Mouse (Mus musculus) liver, adult 2 months (tissue): ENCODE data around the gene Rps2. TPM values are rescaled to one million over a fixed set of nuclear protein-coding genes. Genes with fewer than 3 reads are reported as not detected.

ENCODE experiments used
- DNase-seq: peaks from one replicate; pipeline ENCODE4 v3.0.0-alpha.2; 2011; ENCODE audit warnings: low read depth, low spot score; ENCODE audit errors: extremely low read depth
- H3K27ac ChIP-seq: fragments of 200-500 bp; replicated peaks from 2 replicates; pipeline ENCODE4 v1.5.1; 2012; ENCODE audit warnings: low read depth, mild to moderate bottlenecking, control low read depth, inconsistent platforms, low read length; ENCODE audit not compliant: insufficient read depth
- H3K27me3 ChIP-seq: fragments of 200-500 bp; 2 replicates; pipeline ENCODE4 v1.6.1; 2012; ENCODE audit warnings: mild to moderate bottlenecking, moderate library complexity, low read length, inconsistent platforms; ENCODE audit not compliant: control insufficient read depth, insufficient read depth
- H3K36me3 ChIP-seq: fragments of 200-500 bp; 2 replicates; pipeline ENCODE4 v1.6.1; 2012; ENCODE audit warnings: low read length, inconsistent platforms; ENCODE audit not compliant: control insufficient read depth, insufficient read depth
- H3K4me1 ChIP-seq: fragments of 200-500 bp; 2 replicates; pipeline ENCODE4 v1.6.1; 2011; ENCODE audit warnings: low read length; ENCODE audit not compliant: control insufficient read depth, insufficient read depth
- H3K4me3 ChIP-seq: fragments of 200-500 bp; 2 replicates; pipeline ENCODE4 v1.5.1; 2011; ENCODE audit warnings: low read depth, mild to moderate bottlenecking, control low read depth, low read length, moderate library complexity; ENCODE audit not compliant: insufficient read depth
- H3K79me2 ChIP-seq: fragments of 200-500 bp; 2 replicates; pipeline ENCODE4 v1.6.1; 2012; ENCODE audit warnings: inconsistent platforms, mild to moderate bottlenecking, low read length, moderate library complexity; ENCODE audit not compliant: control insufficient read depth, insufficient read depth
- H3K9ac ChIP-seq: fragments of 200-500 bp; 2 replicates; pipeline ENCODE4 v1.6.1; 2012; ENCODE audit warnings: low read depth, mild to moderate bottlenecking, control low read depth, inconsistent platforms, low read length
- CTCF ChIP-seq: fragments of 200-500 bp; IDR thresholded peaks from 2 replicates; pipeline ENCODE4 v1.5.1; 2011; ENCODE audit warnings: low read depth, low read length, control low read depth
- POLR2A ChIP-seq: fragments of 200-500 bp; IDR thresholded peaks from 2 replicates; pipeline ENCODE4 v1.6.1; 2011; ENCODE audit warnings: low read length, control low read depth; ENCODE audit not compliant: insufficient read depth; ENCODE audit errors: extremely low read depth
- WGBS: fragments of 180-500 bp; shearing (Covaris S2); methylation state at CpG from one replicate; pipeline ENCODE4 v1.1.7; 2018; 5-methylcytosine and 5-hydroxymethylcytosine counted together
- polyA plus RNA-seq: library from polyadenylated mRNA; depleted of rRNA; stranded (reverse); fragments of >200 nt; gene quantifications from 2 replicates; pipeline ENCODE4 v1.2.3, GENCODE M21; 2012
- total RNA-seq: library from RNA; depleted of rRNA; stranded (reverse); fragments of >200 nt; gene quantifications from 2 replicates; pipeline ENCODE4 v1.2.3, GENCODE M21; 2014

The Rps2 gene
- total and polyA plus RNA-seq, 2 experiments: 802 to 2,199 TPM

- H3K79me2 ChIP-seq: no peaks in the 10 kb centered on the region
- H3K4me3 ChIP-seq: no peak overlapping the region
- no peak for DNase-seq
- TF ChIP-seq POLR2A: no peak
- H3K9ac ChIP-seq: no peak overlapping the region
- 91% methylated on average over 14 of the region's 14 CpGs for WGBS
- H3K27me3 ChIP-seq: no peaks in the 10 kb centered on the region
- peaks cover 3% of the 10 kb centered on the region; the same call in 1 of the 2 replicates for H3K4me1 ChIP-seq
- H3K36me3 ChIP-seq: no peaks in the 10 kb centered on the region
- no peak overlapping the region for H3K27ac ChIP-seq
These were observed 12.9 kb downstream of the Rps2 start for GRCm38 (mm10) chr17:24730787-24731186.

GRCm38 (mm10) chr17:24732233-24732935 is 14.5 kb downstream of the Rps2 start:
- no peak for DNase-seq
- H3K27ac ChIP-seq: no peak overlapping the region

GRCm38 (mm10) chr17:24733434-24734050 is 15.6 kb downstream of the Rps2 start:
- no peak overlapping the region for H3K4me3 ChIP-seq
- H3K27me3 ChIP-seq: no peaks in the 10 kb centered on the region
- 90% methylated on average over 21 of the region's 21 CpGs for WGBS
- H3K27ac ChIP-seq: no peak overlapping the region
- no peak for DNase-seq
- no peaks in the 10 kb centered on the region; the same call in 1 of the 2 replicates for H3K79me2 ChIP-seq
- no peak for TF ChIP-seq CTCF
- no peaks in the 10 kb centered on the region for H3K36me3 ChIP-seq
- peaks cover 5% of the 10 kb centered on the region; the same call in 1 of the 2 replicates for H3K4me1 ChIP-seq
- H3K9ac ChIP-seq: no peak overlapping the region

More at GRCm38 (mm10) chr17:24732233-24732935, 14.5 kb downstream of the Rps2 start:
- Histone ChIP-seq H3K4me1 (peaks cover 5% of the 10 kb centered on the region; the same call in 1 of the 2 replicates), H3K79me2 (no peaks in the 10 kb centered on the region; the same call in 1 of the 2 replicates), H3K27me3 (no peaks in the 10 kb centered on the region), H3K4me3 (no peak overlapping the region), H3K9ac (no peak overlapping the region), H3K36me3 (no peaks in the 10 kb centered on the region)
- TF ChIP-seq CTCF (no peak), POLR2A (no peak)
- 90% methylated on average over 12 of the region's 12 CpGs for WGBS

GRCm38 (mm10) chr17:24734513-24734912 is 16.6 kb downstream of the Rps2 start:
- Histone ChIP-seq H3K27ac (no peak overlapping the region), H3K4me3 (no peak overlapping the region), H3K9ac (no peak overlapping the region), H3K4me1 (peaks cover 9% of the 10 kb centered on the region), H3K79me2 (no peaks in the 10 kb centered on the region; the same call in 1 of the 2 replicates), H3K27me3 (no peaks in the 10 kb centered on the region), H3K36me3 (peaks cover 1% of the 10 kb centered on the region; the same call in 1 of the 2 replicates)
- WGBS: 88% methylated on average over 1 of the region's 1 CpGs
- TF ChIP-seq POLR2A: no peak
- TF ChIP-seq CTCF: no peak
- no peak for DNase-seq

- Histone ChIP-seq H3K4me3 (no peak overlapping the region), H3K36me3 (peaks cover 6% of the 10 kb centered on the region; the same call in 1 of the 2 replicates), H3K27me3 (no peaks in the 10 kb centered on the region), H3K79me2 (no peaks in the 10 kb centered on the region; the same call in 1 of the 2 replicates), H3K27ac (no peak overlapping the region; the same call in 1 of the 2 replicates), H3K4me1 (peaks cover 14% of the 10 kb centered on the region), H3K9ac (no peak overlapping the region)
- 83% methylated on average over 7 of the region's 7 CpGs for WGBS
- no peak for DNase-seq
- TF ChIP-seq POLR2A (no peak), CTCF (no peak)
These were observed 17.5 kb downstream of the Rps2 start for GRCm38 (mm10) chr17:24735446-24735845.
